Mouse (Mus musculus) liver, embryonic 14.5 days (tissue): Measurements from ENCODE around the gene Pcif1. TPM values are rescaled to one million over a fixed set of nuclear protein-coding genes. Genes with fewer than 3 reads are reported as not detected.
A peak's percentile ranks its signal among the peaks of the same experiment; 100 is the strongest.
"Not testable (repeated sequence)": the region's sequence is repeated elsewhere in the genome, so short reads cannot be mapped to it uniquely, and the experiment has no call there.

ENCODE experiments used
- ATAC-seq: fragments of 200-750 bp; cut with Nextera tagmentation; 2 replicates; pipeline ENCODE4 v1.8.0; 2017; ENCODE audit warnings: moderate number of reproducible peaks, mild to moderate bottlenecking, moderate library complexity; ENCODE audit not compliant: insufficient read depth
- DNase-seq, 3 experiments: peaks; one replicate each; pipeline ENCODE4 v3.0.0-alpha.2; 2012 to 2013; ENCODE audit warnings: low read depth in 3 of 3, low spot score in 3 of 3
- H3K27ac ChIP-seq: fragments of 300-500 bp; sonication (generic); 2 replicates; pipeline ENCODE4 v1.5.1; 2014; ENCODE audit warnings: moderate library complexity, mild to moderate bottlenecking, control low read depth, inconsistent platforms
- H3K27me3 ChIP-seq: fragments of 300-500 bp; sonication (generic); 2 replicates; pipeline ENCODE4 v1.6.1; 2014; ENCODE audit warnings: mild to moderate bottlenecking, low read length, moderate library complexity; ENCODE audit not compliant: control insufficient read depth, insufficient read depth
- H3K36me3 ChIP-seq: fragments of 300-500 bp; sonication (generic); replicated peaks from 2 replicates; pipeline ENCODE4 v1.6.1; 2014; ENCODE audit warnings: low read depth; ENCODE audit not compliant: control insufficient read depth, insufficient read depth
- H3K4me1 ChIP-seq, 2 experiments: fragments of 200-500 bp in 1 of 2; fragments of 300-500 bp in 1 of 2; sonication (generic) in 1 of 2; replicated peaks; 2 replicates each; pipeline ENCODE4 v1.6.1; 2012 to 2014; ENCODE audit warnings: antibody characterized with exemption in 1 of 2, inconsistent platforms in 1 of 2, low read length in 1 of 2; ENCODE audit not compliant: control insufficient read depth in 2 of 2, insufficient read depth in 2 of 2
- H3K4me2 ChIP-seq: fragments of 300-500 bp; sonication (generic); 2 replicates; pipeline ENCODE4 v1.6.1; 2014; ENCODE audit warnings: low read depth, mild to moderate bottlenecking, control low read depth, moderate library complexity
- H3K4me3 ChIP-seq, 2 experiments: fragments of 200-500 bp in 1 of 2; fragments of 300-500 bp in 1 of 2; sonication (generic) in 1 of 2; 2 replicates each; pipeline ENCODE4 v1.5.1; 2012 to 2014; ENCODE audit warnings: low read depth in 2 of 2, low read length in 2 of 2, mild to moderate bottlenecking in 2 of 2, control low read depth in 1 of 2, inconsistent platforms in 1 of 2, moderate library complexity in 1 of 2; ENCODE audit not compliant: insufficient read depth in 1 of 2
- H3K9ac ChIP-seq: fragments of 300-500 bp; sonication (generic); replicated peaks from 2 replicates; pipeline ENCODE4 v1.6.1; 2014; ENCODE audit warnings: mild to moderate bottlenecking, control low read depth, moderate library complexity
- H3K9me3 ChIP-seq: fragments of 300-500 bp; sonication (generic); 2 replicates; pipeline ENCODE4 v1.6.1; 2016; ENCODE audit warnings: low read length, mixed read lengths; ENCODE audit not compliant: control insufficient read depth
- CTCF ChIP-seq: IDR thresholded peaks from 2 replicates; pipeline ENCODE4 v1.5.1; 2016; ENCODE audit warnings: antibody characterized with exemption, low read depth, control low read depth
- EP300 ChIP-seq: IDR thresholded peaks from 2 replicates; pipeline ENCODE4 v1.6.1; 2016; ENCODE audit warnings: antibody characterized with exemption, low read depth
- WGBS: fragments of 180-500 bp; shearing (Covaris S2); extraction: QIAGEN DNeasy Blood & Tissue Kit; methylation state at CpG from one replicate; pipeline ENCODE4 v1.1.7; 2014; ENCODE audit not compliant: insufficient replicate concordance; 5-methylcytosine and 5-hydroxymethylcytosine counted together
- polyA plus RNA-seq, 2 experiments: library from polyadenylated mRNA; depleted of rRNA in 1 of 2; stranded (reverse) in 1 of 2; unstranded in 1 of 2; fragments of >200 nt; fragmentation: Nextera tagmentation in 1 of 2; extraction: Ambion mirVana in 1 of 2; gene quantifications; 2 replicates each; pipeline versions ENCODE4 v1.2.1 to v1.2.3; 2012 to 2014

Gene Pcif1
- polyA plus RNA-seq, 2 experiments: 19.6 to 37.5 TPM

- TF ChIP-seq EP300 (no peak), CTCF (no peak)
- Histone ChIP-seq H3K27me3 (peaks cover 44% of the 10 kb centered on the region), H3K9me3 (no peaks in the 10 kb centered on the region), H3K36me3 (no peaks in the 10 kb centered on the region), H3K4me1 (peaks cover 0 to 6% of the 10 kb centered on the region in 2 experiments; a peak in 2 of 4 replicates), H3K4me3 (no peak overlapping the region), H3K27ac (no peak overlapping the region), H3K9ac (no peak overlapping the region), H3K4me2 (peak overlapping the region; percentile 18)
- peak; percentile 60 for ATAC-seq
- 40% methylated on average over 9 of the region's 9 CpGs for WGBS
- DNase-seq: peak in 1 of 3 experiments; percentile 26
Observed at GRCm38 (mm10) chr2:164859640-164860432, 19.3 kb upstream of the Pcif1 start.

GRCm38 (mm10) chr2:164861094-164861493, 18.0 kb upstream of the Pcif1 start:
- Histone ChIP-seq H3K27me3 (peaks cover 34% of the 10 kb centered on the region), H3K4me1 (peaks cover 0 to 7% of the 10 kb centered on the region in 2 experiments; a peak in 2 of 4 replicates), H3K9me3 (no peaks in the 10 kb centered on the region), H3K4me2 (no peak overlapping the region), H3K36me3 (no peaks in the 10 kb centered on the region), H3K27ac (no peak overlapping the region), H3K4me3 (no peak overlapping the region), H3K9ac (no peak overlapping the region)
- no peak for ATAC-seq
- WGBS: 54% methylated on average over 4 of the region's 4 CpGs
- no peak for DNase-seq
- TF ChIP-seq EP300 (no peak), CTCF (no peak)

GRCm38 (mm10) chr2:164862179-164862861, 16.8 kb upstream of the Pcif1 start:
- 37% methylated on average over 9 of the region's 9 CpGs for WGBS
- no peak for ATAC-seq

GRCm38 (mm10) chr2:164863411-164863810, 15.7 kb upstream of the Pcif1 start:
- not testable (repeated sequence) for H3K9ac ChIP-seq, H3K27ac ChIP-seq

More at GRCm38 (mm10) chr2:164862179-164862861, 16.8 kb upstream of the Pcif1 start:
- H3K4me2 ChIP-seq: no peak overlapping the region
- no peak for TF ChIP-seq EP300
- no peak for TF ChIP-seq CTCF
- no peaks in the 10 kb centered on the region for H3K36me3 ChIP-seq
- no peak overlapping the region for H3K9ac ChIP-seq
- no peak overlapping the region for H3K27ac ChIP-seq
- no peak overlapping the region for H3K4me3 ChIP-seq
- H3K4me1 ChIP-seq: peaks cover 0 to 14% of the 10 kb centered on the region in 2 experiments; a peak in 2 of 4 replicates
- H3K9me3 ChIP-seq: no peaks in the 10 kb centered on the region
- DNase-seq: no peak
- peaks cover 22% of the 10 kb centered on the region for H3K27me3 ChIP-seq

GRCm38 (mm10) chr2:164864593-164864992, 14.5 kb upstream of the Pcif1 start:
- WGBS: 24% methylated on average over 4 of the region's 4 CpGs
- no peak for ATAC-seq
- no peak for TF ChIP-seq CTCF
- TF ChIP-seq EP300: no peak
- Histone ChIP-seq H3K9me3 (no peaks in the 10 kb centered on the region; the same call in 1 of the 2 replicates), H3K27ac (no peak overlapping the region), H3K36me3 (no peaks in the 10 kb centered on the region), H3K4me2 (no peak overlapping the region), H3K9ac (no peak overlapping the region), H3K4me1 (peaks cover 0 to 14% of the 10 kb centered on the region in 2 experiments; a peak in 2 of 4 replicates), H3K27me3 (peaks cover 2% of the 10 kb centered on the region; the same call in 1 of the 2 replicates), H3K4me3 (no peak overlapping the region)
- DNase-seq: no peak

More at GRCm38 (mm10) chr2:164863411-164863810, 15.7 kb upstream of the Pcif1 start:
- H3K4me2 ChIP-seq, H3K4me3 ChIP-seq, ATAC-seq, H3K9me3 ChIP-seq, DNase-seq, H3K36me3 ChIP-seq: not testable (repeated sequence)
- peaks cover 0 to 14% of the 10 kb centered on the region in 2 experiments; a peak in 2 of 4 replicates for H3K4me1 ChIP-seq
- peaks cover 11% of the 10 kb centered on the region for H3K27me3 ChIP-seq
- WGBS: 87% methylated on average over 7 of the region's 9 CpGs
